Mouse (Mus musculus): ENCODE data around the gene Dyrk1a.

Gene Dyrk1a

DNA sequence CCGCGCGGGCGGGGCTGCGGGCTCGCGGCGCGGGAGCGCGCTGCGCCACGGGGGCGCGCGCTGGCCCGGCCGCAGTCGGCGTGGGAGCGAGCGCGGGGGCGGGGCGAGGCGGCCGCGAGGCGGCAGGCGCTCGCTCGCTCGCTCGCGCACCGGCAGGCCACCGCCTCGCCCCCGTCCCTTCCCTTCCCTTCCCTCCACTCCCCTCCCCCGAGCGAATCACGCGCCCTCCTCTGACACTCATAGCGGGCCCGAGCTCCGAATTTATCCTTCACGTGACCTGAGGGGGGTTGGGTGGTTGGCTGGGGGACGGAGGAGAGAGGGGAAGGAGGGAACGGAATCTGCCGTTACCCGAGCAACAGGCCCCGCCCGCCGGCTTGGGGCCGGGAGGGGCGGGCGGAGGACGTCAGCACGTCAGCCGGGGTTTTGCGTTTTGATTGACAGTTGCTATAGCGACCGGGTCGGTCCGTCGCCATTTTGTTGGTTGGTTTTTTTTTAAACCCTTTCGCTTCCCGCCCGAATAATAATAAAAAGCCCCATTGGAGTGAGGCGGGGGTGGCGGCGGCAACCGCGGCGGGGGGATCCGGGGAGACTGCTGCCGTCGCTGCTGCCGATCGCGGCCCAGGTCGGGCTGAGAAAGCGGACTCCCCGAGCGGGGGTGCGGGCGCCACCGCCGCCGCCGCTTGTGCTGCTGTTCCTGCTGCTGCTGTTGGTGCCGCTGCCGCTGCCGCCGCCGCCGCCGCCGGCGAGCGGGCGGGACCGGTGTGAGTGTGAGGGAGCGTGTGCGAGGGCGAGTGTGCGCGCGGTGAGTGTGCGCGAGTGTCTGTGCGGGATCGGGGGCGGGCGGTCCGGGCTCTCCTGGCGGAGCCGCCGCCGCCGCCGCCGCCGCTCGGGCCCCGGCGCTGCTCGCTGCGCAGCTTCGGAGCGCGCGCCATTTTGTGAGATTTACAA lies at the start of gene Dyrk1a:
TSS of gene Dyrk1a (plus strand) at position 782 of the 948 bp plus-strand sequence.
- DNase-seq (ENCODE audit: low read depth): peak; percentile 98

DNA sequence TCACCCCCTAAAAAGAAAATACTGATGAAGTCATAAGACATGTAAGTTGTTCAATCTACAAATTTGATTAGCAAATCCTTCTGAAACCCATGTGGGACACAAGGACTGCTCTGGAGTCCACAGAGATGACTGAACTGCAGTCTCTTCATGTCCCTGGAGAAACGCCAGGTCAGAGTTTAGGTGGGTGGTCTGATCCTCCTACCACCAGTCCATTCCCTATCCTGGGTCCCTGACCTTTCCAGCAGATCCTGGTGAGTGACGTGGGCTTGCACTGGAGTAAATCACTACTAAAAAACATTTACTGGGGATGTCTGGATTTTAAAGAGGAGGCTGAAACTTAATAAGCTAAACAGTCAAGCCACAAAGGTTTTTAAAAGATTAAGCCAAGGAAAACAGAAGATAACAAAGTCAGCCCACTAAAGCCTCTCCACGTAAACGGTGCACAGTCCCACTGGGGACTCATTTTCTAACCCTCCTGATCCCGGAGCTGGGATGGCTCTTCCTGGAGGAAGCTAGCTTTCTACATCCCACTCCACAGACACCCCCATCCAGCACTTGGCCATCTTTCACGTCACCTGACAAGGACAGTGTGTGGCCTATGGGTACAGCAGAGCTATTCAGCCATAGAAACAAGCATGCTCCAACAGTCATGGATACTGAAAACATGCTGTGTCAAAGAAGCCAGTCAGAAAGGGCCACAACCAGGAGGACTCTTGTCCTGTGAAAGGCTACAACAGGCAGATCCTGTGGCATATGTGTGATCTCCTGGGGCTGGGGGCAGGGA lies 46.0 kb upstream of the Dyrk1a start:
- DNase-seq (ENCODE audit: low read depth): no peak

DNA sequence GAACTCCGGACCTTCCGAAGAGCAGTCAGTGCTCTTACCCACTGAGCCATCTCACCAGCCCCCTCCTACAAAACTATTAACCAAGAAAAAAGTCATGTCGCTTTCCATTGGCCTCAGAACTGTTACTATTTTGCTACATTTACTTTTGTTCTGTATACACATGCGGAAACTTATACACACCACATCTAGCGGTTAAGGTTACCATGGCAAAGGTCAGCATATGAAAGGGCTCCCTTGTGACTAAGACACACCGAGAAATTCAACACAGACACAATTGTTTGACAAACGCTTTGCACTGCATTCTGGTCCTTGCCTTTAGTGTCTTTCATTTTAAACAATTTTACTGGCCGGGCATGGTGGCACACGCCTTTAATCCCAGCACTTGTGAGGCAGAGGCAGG lies 45.1 kb upstream of the Dyrk1a start:
- DNase-seq (ENCODE audit: low read depth): no peak

DNA sequence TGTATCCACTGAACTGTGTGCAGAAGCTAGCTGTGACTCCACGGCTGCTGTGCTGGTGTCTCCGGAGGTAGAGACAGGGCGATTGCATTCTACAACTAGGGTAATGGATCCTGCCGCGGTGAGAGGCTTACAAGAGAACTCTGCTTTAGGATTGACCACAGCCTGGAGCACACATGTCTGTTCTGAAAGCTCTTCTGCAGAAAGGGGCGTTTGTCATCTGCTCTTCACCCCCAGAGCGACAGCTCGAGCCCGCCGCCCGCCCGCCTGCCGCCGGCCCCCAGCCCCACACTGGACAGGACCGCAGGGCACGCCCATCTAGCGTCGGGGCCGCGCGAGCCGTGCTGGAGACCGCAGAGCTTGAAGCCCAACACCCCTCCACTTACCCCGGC lies 43.9 kb upstream of the Dyrk1a start:
- no peak for DNase-seq (ENCODE audit: low read depth)

DNA sequence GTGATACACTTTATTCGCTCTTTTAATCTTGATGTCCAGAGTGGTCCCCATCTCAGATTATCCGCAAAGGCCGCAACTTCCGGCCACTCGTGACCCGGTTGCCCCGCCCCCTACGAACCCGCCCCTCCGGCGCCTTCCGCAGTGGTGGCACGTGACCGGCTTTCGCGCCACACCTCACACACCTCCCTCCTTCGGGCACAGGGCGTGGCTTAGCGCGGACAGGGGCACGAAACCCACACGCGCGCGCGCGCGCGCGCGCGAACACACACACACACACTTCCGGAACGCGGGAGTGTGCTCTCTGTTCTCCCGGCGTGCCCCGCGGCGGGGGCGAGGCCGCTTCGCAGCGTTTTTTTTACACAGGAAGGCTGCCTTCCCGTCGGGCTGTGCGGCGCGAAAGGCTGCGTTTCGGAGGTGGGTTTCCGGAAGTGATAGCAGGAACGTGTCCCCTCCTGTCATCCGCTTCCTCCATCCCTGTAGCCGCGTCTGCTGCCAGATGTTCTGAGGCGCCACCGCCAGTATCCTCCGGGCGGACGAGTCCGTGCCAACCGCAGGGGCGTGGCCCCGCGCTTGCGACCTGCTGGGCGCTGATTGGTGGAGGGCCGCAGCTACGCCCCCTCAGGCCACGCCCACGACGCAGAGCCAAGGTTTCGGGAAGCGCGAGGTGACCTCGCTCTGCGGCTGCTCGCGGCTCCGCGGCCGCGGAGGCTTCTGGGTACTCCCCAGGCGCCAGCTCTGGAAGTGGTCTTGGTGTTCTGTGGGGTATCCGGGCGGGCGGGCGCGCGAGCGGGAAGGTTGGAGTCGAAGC lies 43.3 kb upstream of the Dyrk1a start, which contains the start of gene Vps26c:
TSS of gene Vps26c (minus strand) at position 487 of the 808 bp plus-strand sequence.
- peak; percentile 95 for DNase-seq (ENCODE audit: low read depth)

DNA sequence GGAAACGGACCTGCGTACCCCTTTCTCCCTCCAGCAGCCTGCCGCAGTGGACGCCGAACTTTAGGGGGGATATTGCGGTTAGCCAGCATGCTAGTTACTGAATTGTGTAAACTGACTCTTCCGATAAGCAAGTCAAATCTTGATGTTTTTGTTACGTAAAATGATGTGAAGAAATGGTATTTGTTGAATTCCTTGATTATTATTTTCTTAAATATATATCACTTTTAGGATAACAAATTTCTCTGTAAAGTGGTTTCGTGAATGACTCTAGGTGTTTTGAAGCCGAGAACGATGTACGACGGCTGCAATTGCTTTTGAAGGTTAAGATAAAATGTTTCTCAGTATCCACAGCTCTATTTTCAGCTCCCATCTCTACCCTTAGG lies 42.7 kb upstream of the Dyrk1a start:
- DNase-seq (ENCODE audit: low read depth): no peak

DNA sequence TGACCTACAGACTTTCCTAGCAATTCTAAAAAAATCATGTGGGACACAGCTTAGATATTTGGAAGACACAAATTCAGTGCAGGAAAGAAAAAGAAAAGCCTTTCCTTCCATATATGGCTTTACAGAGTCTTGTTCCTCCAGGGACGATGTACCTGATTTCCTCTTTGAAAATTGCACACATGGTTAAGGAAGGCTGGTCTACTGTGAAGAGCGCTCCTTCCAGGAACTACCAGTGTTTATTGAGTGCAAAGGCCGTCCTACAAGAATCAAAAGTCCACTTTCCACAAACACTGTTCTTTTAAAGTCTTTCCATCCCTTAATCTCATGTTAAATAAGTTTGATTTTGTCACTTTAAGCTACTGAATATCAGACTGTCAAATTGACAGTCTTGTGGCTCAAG lies 42.3 kb upstream of the Dyrk1a start:
- no peak for DNase-seq (ENCODE audit: low read depth)

DNA sequence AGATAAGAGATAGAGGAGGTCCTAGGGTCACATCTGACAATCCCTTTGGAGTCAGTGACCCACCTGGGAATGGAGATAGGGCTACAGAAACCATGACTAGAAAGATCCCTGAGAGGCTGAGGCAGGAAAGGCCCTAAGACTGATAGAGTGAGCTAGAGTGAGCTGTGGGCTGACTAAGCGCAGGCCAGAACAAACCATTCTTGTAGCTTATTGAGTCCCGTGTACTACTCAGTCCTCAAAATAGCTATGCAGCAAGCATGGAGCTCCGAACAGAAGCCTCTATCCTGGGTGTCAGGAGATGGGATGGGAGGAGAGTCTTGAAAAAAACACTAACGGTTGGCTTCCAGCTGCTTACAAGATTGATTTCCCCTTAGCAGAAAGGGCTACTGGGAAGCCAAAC lies 38.5 kb upstream of the Dyrk1a start:
- DNase-seq (ENCODE audit: low read depth): no peak

DNA sequence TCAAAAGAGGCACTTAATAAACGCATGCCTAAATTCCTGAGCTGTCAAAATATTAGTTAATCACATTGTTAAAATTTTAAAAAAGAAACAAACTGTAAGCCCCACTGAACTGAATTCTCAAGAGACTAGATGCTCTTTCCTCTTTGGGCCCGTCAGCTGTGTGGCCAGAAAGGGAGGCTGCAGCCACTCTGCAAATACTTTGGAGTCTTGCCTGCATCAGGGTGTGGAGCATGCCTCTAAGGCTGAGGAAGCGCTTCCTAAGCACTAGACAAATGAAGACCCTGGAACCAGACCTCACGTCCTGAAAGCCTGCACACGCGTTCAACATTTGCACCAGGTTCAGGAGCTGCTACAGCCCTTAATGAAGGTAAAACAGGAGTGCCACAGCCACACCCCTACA lies 36.1 kb upstream of the Dyrk1a start:
- DNase-seq (ENCODE audit: low read depth): no peak

DNA sequence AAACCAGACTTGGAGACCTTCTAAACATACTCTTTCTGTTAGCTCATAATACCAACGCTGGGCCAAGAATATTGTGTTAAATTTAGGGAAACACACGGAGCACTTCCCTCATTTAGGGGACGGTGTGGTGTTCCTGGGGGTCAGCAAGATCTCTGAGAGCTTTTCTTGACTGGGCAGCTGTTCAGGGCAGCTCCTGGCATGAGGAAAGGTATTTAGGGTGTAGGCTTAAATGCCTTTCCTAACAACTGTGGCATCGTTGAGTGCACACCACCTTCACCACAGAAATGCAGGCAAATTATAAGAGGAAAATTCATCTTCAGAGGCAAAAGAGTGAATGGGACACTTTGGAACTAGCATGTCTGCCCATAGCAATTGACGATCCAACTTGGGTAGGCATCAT lies 34.1 kb upstream of the Dyrk1a start:
- no peak for DNase-seq (ENCODE audit: low read depth)

DNA sequence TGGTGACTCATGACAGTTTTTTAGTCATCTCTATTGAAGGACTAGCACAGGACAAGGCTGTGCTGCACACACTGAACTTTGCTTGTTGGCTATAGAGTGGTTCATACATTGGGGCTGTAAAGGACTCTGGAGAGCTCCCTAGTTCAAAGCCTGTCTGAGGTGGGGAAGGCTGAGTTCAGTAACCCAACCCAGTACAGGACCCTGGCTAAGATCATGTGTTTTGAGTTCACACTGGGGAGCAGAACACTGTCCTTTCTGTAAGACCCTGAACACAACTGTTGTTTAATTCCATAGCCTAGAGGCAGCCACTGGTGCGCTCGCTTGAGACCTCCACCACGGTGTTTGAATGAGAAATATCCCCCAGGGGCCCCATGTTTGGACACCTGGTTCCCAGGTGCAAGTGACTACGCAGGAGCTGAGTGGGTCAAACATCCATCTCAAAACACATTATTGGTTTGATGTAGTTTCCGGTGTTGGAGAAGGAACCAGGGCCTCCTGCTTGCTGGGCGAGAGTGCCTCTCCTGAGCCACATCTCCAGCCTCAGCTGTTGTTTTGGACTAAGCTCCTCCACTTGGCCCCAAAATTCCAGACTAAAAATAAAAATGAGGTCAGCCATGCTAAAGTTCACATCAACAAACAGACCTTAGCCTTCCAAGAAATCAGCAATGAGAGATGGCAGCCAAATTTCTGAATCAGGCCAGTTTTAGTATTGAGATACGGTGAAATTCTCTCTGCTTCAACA lies 33.2 kb upstream of the Dyrk1a start:
- DNase-seq (ENCODE audit: low read depth): peak; percentile 85

DNA sequence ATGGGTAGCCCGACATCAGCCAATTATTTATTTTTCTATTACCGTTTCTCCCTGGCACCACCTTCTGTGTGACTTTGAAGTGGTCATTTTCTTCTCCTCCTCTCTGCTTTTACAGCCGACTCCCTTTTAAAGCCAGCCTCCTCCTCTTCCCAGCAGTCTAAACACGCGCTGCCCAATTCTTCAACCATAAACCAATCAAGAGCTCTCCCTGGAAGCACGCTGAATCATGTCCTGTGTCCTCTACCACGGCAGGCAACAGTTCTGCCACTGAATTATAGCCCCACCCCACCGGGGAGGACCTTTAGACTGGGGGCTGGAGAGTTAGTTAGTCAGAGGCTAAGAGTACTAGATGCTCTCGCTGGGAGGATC lies 32.7 kb upstream of the Dyrk1a start:
- DNase-seq (ENCODE audit: low read depth): peak; percentile 84

DNA sequence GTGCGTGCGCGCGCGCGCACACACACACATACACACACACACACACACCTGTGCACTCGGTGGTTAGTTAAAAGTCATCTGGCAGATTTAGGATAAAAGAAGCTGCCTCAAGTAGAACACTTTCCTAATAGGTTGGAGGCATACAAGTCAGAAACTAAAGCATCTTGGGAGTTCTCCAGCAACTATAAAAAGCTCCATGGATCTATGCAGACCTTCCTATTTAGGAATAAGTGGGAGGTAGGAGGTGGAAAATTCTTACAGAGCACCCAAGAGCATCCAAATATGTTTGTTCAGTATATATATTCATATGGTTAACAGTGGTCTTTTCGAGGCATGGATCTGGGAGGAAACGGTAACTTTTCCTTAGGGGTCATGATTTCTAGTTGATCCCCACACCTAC lies 29.7 kb upstream of the Dyrk1a start:
- no peak for DNase-seq (ENCODE audit: low read depth)

DNA sequence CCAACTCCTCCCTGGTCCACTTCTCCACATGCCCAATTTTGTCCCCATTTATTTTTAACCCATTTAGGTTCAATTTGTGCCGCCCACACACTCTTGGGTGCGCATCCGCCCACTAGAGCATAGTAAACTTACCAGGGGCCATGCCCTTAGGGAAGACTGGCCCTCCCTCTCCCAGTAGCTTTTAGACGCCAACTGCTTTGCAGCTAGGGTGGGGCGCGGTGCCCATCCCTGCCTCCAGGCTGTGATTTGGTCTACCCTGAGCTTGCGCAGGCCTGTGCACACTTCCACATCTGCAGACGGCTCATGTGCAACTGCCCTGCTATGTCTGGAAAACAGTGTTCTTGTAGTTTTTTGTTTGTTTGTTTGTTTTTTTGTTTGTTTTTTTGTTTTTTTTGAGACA lies 26.9 kb upstream of the Dyrk1a start:
- DNase-seq (ENCODE audit: low read depth): no peak

DNA sequence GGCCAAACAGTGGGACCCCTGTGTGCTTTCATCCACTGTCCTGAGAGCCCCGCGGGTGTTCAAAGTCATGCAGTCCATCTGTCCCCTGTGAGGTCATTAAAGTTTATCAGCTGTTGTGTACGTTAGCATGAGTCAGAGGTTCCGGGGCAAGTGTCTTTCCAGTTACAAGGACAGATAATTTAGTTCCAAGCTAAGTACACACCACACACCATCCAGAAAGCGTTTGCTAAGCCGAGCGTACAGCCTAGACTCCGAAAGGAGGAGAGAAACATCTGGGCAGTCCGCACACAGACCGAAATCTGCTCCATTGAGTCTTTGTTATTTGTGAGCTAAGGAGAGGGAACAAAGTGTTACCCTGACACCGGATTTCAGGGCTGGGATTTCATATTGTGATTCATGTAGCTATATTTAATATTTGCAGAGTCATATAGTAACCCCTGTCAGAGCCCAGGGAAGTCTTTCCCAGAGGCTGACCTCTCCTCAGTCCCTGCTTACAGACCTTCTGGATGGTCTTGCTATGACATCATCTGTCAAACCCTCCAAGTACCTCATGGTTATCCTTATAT lies 25.2 kb upstream of the Dyrk1a start:
- no peak for DNase-seq (ENCODE audit: low read depth)

DNA sequence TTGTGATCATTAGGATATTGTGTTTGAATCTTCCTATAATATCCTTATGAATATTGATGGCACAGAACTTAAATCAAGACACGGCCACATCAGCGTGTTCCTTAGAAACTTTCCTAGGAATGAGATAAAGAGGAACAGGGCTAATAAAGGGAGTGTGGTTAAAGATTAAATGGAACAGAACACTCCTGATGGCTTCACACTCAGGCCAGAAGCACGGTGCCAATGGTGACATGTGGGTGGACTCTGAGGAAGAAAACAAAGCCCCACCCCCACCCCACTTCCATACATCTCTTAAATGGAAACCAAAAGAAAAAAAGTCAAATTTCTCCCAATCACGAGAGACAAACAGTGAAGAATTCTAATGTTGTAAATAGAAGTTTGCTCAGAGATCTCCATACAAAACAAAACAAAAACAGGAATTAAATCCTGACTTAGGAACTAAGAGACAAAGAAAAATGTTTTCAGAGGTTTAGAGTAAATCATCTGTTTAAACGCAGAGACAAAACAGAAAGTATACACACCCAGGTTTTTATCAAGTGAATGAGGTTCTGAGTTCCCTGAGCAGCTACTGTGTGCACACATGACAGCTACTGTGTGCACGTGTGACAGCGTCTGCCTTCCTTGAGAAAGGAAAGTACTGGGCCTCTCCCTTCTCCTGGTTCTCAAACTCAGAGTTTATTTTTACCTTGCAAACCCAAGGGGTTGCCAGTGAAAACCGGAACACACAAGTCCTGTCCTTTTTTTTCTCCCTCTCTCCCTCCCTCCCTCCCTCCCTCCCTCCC lies 23.8 kb upstream of the Dyrk1a start:
- no peak for DNase-seq (ENCODE audit: low read depth)

DNA sequence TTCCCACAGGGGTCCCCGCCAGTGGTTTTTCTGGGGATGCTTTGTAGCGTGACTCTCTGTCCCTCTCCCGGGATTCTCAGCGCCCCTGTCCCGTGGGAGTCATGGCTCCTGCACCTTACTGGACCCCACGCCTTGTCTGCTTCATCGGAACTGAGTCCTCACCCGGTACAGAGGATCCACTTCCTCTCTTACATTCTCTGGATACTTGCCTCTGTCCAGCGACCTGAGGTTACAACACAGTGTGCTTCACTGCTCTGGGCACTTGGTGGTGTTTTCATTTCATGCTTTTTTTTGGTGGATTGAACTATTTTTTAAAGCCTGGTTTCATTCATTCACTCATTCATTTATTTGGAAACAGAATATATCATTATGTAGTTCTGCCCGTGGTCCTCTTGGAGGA lies 20.0 kb upstream of the Dyrk1a start:
- no peak for DNase-seq (ENCODE audit: low read depth)

DNA sequence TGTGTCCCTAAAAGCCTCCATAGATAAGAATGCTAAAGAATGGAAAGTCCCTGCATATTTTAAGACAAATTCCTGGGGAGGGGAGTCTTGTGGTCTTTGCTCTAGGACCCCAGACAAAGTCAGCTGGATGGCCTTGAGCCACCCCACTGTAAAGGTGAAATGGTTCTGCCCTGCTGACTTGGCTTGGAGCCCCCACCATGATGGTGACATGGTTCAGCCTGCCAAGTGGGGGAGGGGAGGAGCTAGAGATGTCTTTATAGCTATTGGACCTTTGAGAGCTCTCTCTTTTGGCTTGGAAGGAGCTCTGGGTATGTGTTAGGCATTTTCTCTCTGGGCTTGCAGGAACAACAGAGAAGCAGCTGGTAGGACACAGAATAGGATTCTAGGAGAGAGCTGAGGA lies 17.9 kb upstream of the Dyrk1a start:
- no peak for DNase-seq (ENCODE audit: low read depth)

DNA sequence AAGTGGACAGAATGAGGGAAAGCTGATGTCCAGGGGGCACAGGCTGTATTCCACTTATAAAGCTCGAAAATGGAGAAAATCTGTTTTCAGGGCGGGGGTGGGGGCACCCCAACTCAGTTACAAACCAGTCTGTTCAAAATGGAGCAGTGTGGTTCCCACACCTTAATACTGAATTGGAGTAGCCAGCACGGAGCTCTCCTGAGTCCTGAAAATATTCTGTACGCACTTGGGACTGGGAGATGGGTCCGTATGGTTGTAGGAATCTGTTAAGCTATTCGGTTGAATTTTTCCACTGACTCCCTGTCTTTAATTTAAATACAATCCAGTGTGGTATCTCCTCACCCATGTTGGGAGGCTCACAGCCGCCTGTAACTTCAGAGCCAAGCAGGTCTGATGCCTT lies 14.5 kb upstream of the Dyrk1a start:
- DNase-seq (ENCODE audit: low read depth): no peak

DNA sequence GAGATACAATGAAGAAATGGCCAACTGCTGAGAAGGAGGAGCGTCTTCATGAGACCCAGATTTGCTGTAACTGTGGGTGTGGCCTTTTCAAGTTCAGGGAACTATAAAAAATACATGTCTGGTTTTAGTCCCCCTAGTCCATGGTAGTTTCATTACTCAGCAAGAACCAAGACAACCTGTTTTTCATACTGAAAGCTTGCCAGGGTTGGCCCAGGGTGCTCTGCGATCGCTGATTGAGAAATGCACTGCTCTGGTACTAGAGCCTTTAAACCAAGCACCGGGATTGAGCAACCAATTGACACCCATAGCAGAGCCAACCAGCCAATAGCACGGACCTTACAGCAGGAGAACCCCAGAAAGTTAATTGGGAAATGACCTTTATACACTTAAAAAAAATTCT lies 13.6 kb upstream of the Dyrk1a start:
- no peak for DNase-seq (ENCODE audit: low read depth)

DNA sequence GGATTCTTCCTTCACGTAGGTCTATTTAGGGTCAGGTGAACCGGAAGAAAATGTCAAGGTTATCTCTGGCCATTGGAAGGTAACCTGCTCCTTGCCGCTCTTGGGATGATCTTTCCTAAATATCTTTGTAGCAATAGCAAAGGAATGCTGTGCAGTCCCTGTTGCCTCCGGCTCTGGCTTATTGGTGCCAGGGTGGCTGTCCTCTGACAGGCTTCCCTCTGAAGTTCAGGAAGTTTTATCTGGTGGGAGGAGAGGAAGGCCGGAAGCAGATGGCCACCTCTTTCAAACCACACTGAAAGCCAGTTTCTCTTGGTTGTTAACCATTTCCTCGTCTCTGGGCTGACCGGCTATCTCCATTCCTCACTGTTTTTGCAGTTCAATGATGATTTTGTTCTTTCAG lies 10.5 kb upstream of the Dyrk1a start:
- no peak for DNase-seq (ENCODE audit: low read depth)
